Mouse (Mus musculus) CH12.LX (cell line): ENCODE data around the gene Atg4b. TPM values are rescaled to one million over a fixed set of nuclear protein-coding genes. Genes with fewer than 3 reads are reported as not detected.

Experiments
- DNase-seq: peaks from one replicate; pipeline ENCODE4 v3.0.0-alpha.2; 2013; ENCODE audit errors: extremely low read depth
- H3K27ac ChIP-seq: 2 replicates; pipeline ENCODE4 v1.5.1; 2012; ENCODE audit warnings: low read depth, mild to moderate bottlenecking, control low read depth, moderate library complexity; ENCODE audit not compliant: insufficient read depth
- H3K27me3 ChIP-seq: replicated peaks from 2 replicates; pipeline ENCODE3; 2012; ENCODE audit warnings: inconsistent platforms
- H3K36me3 ChIP-seq, 2 experiments: replicated peaks in 1 of 2; 2 replicates each; pipeline versions ENCODE3 to v1.6.1; 2012; ENCODE audit warnings: inconsistent platforms in 1 of 2, low read length in 1 of 2, mild to moderate bottlenecking in 1 of 2, mixed read lengths in 1 of 2, moderate library complexity in 1 of 2; ENCODE audit not compliant: control insufficient read depth in 1 of 2, insufficient read depth in 1 of 2
- H3K4me1 ChIP-seq, 2 experiments: 2 replicates each; pipeline ENCODE4 v1.6.1; 2012; ENCODE audit warnings: inconsistent platforms in 1 of 2, moderate library complexity in 1 of 2; ENCODE audit not compliant: insufficient read depth in 2 of 2, control insufficient read depth in 1 of 2
- H3K4me2 ChIP-seq: 2 replicates; pipeline ENCODE4 v1.6.1; 2012; ENCODE audit warnings: low read depth, mild to moderate bottlenecking, control low read depth; ENCODE audit not compliant: poor library complexity, insufficient read depth, severe bottlenecking
- H3K4me3 ChIP-seq, 3 experiments: fragments of 150-350 bp in 1 of 3; sonication (generic) in 1 of 3; replicated peaks in 1 of 3; 2 replicates each; pipeline versions ENCODE3 to v1.5.1; 2011 to 2012; ENCODE audit warnings: low read depth in 2 of 3, low read length in 2 of 3, mild to moderate bottlenecking in 2 of 3, moderate library complexity in 2 of 3, control low read depth in 1 of 3, improper control_type of control experiment in 1 of 3, inconsistent platforms in 1 of 3, mixed read lengths in 1 of 3; ENCODE audit not compliant: poor library complexity in 1 of 3
- H3K79me2 ChIP-seq: replicated peaks from 2 replicates; pipeline ENCODE4 v1.6.1; 2012; ENCODE audit warnings: mild to moderate bottlenecking, moderate library complexity; ENCODE audit not compliant: control insufficient read depth, poor library complexity, insufficient read depth, severe bottlenecking; ENCODE audit errors: extremely low read depth
- H3K9ac ChIP-seq: 2 replicates; pipeline ENCODE4 v1.6.1; 2012; ENCODE audit warnings: low read depth, mild to moderate bottlenecking, control low read depth, moderate library complexity; ENCODE audit not compliant: insufficient read depth
- H3K9me3 ChIP-seq: replicated peaks from 2 replicates; pipeline ENCODE3; 2012; ENCODE audit warnings: low read length, inconsistent platforms, mixed read lengths
- E2F4 ChIP-seq: IDR thresholded peaks from 2 replicates; pipeline ENCODE4 v1.6.1; 2011; ENCODE audit warnings: low read depth, low read length, improper control_type of control experiment; ENCODE audit not compliant: insufficient replicate concordance
- ELF1 ChIP-seq: IDR thresholded peaks from 2 replicates; pipeline ENCODE4 v1.6.1; 2014; ENCODE audit warnings: low read depth, mild to moderate bottlenecking, inconsistent platforms, low read length, improper control_type of control experiment
- GABPA ChIP-seq: IDR thresholded peaks from 2 replicates; pipeline ENCODE4 v1.6.1; 2012; ENCODE audit warnings: low read depth, low read length, improper control_type of control experiment, inconsistent platforms; ENCODE audit not compliant: insufficient replicate concordance
- HCFC1 ChIP-seq: IDR thresholded peaks from 2 replicates; pipeline ENCODE4 v1.6.1; 2012; ENCODE audit warnings: low read depth, mild to moderate bottlenecking, inconsistent platforms, low read length, improper control_type of control experiment
- IRF4 ChIP-seq: IDR thresholded peaks from 2 replicates; pipeline ENCODE4 v1.6.1; 2014; ENCODE audit warnings: low read depth, mild to moderate bottlenecking, inconsistent platforms, low read length, improper control_type of control experiment
- JUN ChIP-seq: IDR thresholded peaks from 2 replicates; pipeline ENCODE4 v1.6.1; 2011; ENCODE audit warnings: low read depth, mild to moderate bottlenecking, low read length, improper control_type of control experiment, moderate library complexity; ENCODE audit not compliant: insufficient read depth
- KAT2A ChIP-seq: IDR thresholded peaks from 2 replicates; pipeline ENCODE4 v1.6.1; 2012; ENCODE audit warnings: low read length, improper control_type of control experiment, inconsistent platforms; ENCODE audit not compliant: insufficient replicate concordance
- MAFK ChIP-seq: IDR thresholded peaks from 2 replicates; pipeline ENCODE4 v1.6.1; 2011; ENCODE audit warnings: low read length, improper control_type of control experiment; ENCODE audit not compliant: insufficient replicate concordance
- MAX ChIP-seq: IDR thresholded peaks from 2 replicates; pipeline ENCODE4 v1.6.1; 2011; ENCODE audit warnings: low read length, improper control_type of control experiment
- MEF2A ChIP-seq: IDR thresholded peaks from 2 replicates; pipeline ENCODE4 v1.6.1; 2014; ENCODE audit warnings: low read depth, mild to moderate bottlenecking, inconsistent platforms, low read length, improper control_type of control experiment, borderline replicate concordance
- MXI1 ChIP-seq: IDR thresholded peaks from 2 replicates; pipeline ENCODE4 v1.6.1; 2011; ENCODE audit warnings: mild to moderate bottlenecking, low read depth, low read length, improper control_type of control experiment
- NELFE ChIP-seq: IDR thresholded peaks from 2 replicates; pipeline ENCODE4 v1.6.1; 2011; ENCODE audit warnings: low read depth, low read length, improper control_type of control experiment
- PAX5 ChIP-seq: IDR thresholded peaks from 2 replicates; pipeline ENCODE4 v1.6.1; 2012; ENCODE audit warnings: low read length, inconsistent platforms, mixed read lengths
- RCOR1 ChIP-seq: conservative IDR thresholded peaks from 2 replicates; pipeline ENCODE4 v1.6.1; 2012; ENCODE audit warnings: low read depth, mild to moderate bottlenecking, inconsistent platforms, low read length, improper control_type of control experiment
- TBP ChIP-seq: conservative IDR thresholded peaks from 2 replicates; pipeline ENCODE4 v1.6.1; 2011; ENCODE audit warnings: low read depth, low read length, improper control_type of control experiment
- TCF12 ChIP-seq: IDR thresholded peaks from 2 replicates; pipeline ENCODE4 v1.6.1; 2014; ENCODE audit warnings: low read depth, mild to moderate bottlenecking, inconsistent platforms, low read length, improper control_type of control experiment
- UBTF ChIP-seq: IDR thresholded peaks from 2 replicates; pipeline ENCODE4 v1.6.1; 2012; ENCODE audit warnings: low read depth, mild to moderate bottlenecking, inconsistent platforms, low read length, improper control_type of control experiment, moderate library complexity
- USF1 ChIP-seq: IDR thresholded peaks from 2 replicates; pipeline ENCODE4 v1.6.1; 2014; ENCODE audit warnings: low read depth, mild to moderate bottlenecking, inconsistent platforms, low read length, improper control_type of control experiment
- USF2 ChIP-seq: conservative IDR thresholded peaks from 2 replicates; pipeline ENCODE4 v1.6.1; 2011; ENCODE audit warnings: low read depth, low read length, improper control_type of control experiment
- ZC3H11A ChIP-seq: IDR thresholded peaks from 2 replicates; pipeline ENCODE4 v1.6.1; 2012; ENCODE audit warnings: low read depth, mild to moderate bottlenecking, inconsistent platforms, low read length, improper control_type of control experiment
- ZKSCAN1 ChIP-seq: IDR thresholded peaks from 2 replicates; pipeline ENCODE4 v1.6.1; 2012; ENCODE audit warnings: low read depth, inconsistent platforms, low read length, improper control_type of control experiment, borderline replicate concordance
- ZMIZ1 ChIP-seq: IDR thresholded peaks from 2 replicates; pipeline ENCODE4 v1.6.1; 2012; ENCODE audit warnings: low read depth, mild to moderate bottlenecking, inconsistent platforms, low read length, improper control_type of control experiment
- dilution Hi-C: fragments of 300-500 bp; cut with MboI; formaldehyde crosslinking; loops from 2 replicates; pipeline ENCODE4 v1.14.3; 2020; ENCODE audit warnings: low sequenced_read_pairs; ENCODE audit not compliant: extremely low pct_unique_long_range_greater_than_20kb, extremely low pct_ligation_motif_present
- in situ Hi-C: fragments of 300-500 bp; cut with MboI; formaldehyde crosslinking; loops from 3 replicates; pipeline ENCODE4 v1.14.3; 2019; ENCODE audit warnings: low sequenced_read_pairs, low pct_ligation_motif_present, low pct_unique_long_range_greater_than_20kb, mixed read lengths
- polyA plus RNA-seq: library from polyadenylated mRNA; unstranded; fragments of >175 nt; gene quantifications from 2 replicates; pipeline ENCODE4 v1.2.1, GENCODE M21; 2012; ENCODE audit warnings: low read depth; ENCODE audit not compliant: insufficient read length
- total RNA-seq, 2 experiments: library from RNA; depleted of rRNA; stranded (reverse); fragments of 300-350 nt in 1 of 2; fragments of >200 nt in 1 of 2; gene quantifications; 2 replicates each; pipeline ENCODE4 v1.2.3; 2012 to 2014

Gene Atg4b
- total and polyA plus RNA-seq, 3 experiments, result 20.1 to 55.1 (median 21.4) TPM

DNA sequence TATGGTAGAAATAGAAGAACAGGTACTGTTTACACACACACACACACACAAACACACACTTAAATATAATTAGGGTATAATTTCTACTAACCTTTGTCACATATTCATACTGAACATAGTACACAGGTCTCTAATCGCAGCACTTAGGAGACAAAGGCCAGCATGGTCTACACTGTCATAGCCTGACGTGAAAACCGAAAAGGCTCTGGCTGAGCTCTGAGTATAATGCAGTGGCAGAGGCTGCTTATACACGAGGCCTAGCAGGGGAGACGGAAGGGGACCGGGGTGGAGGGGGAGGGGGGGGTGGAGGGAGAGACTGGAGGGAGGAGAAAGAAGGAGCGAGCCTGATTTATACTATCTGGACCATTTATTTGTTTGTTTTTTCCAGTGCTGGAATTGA, 29.7 kb upstream of the Atg4b start:
- H3K79me2 ChIP-seq, result no peaks in the 10 kb centered on the region
- no peak for DNase-seq
- no peak overlapping the region for H3K9ac ChIP-seq
- no peaks in the 10 kb centered on the region for H3K9me3 ChIP-seq
- peaks cover 47 to 85% of the 10 kb centered on the region in 2 experiments for H3K36me3 ChIP-seq
- H3K4me3 ChIP-seq, result no peak overlapping the region
- in situ Hi-C loops, result loop anchor here (25.0 kb wide), 1 partner anchor 534 kb away; no protein-coding TSS in a partner anchor
- H3K27me3 ChIP-seq, result no peaks in the 10 kb centered on the region
- no peak overlapping the region for H3K27ac ChIP-seq
- dilution Hi-C loops, result no loop called here
- TF ChIP-seq TCF12, result no peak
- no peak for TF ChIP-seq HCFC1
- no peak for TF ChIP-seq MAFK
- TF ChIP-seq ZMIZ1, result no peak
- no peak for TF ChIP-seq ZC3H11A
- no peak for TF ChIP-seq TBP
- no peak for TF ChIP-seq GABPA
- no peak for TF ChIP-seq MAX
- H3K4me2 ChIP-seq, result no peak overlapping the region
- peaks cover 0 to 4% of the 10 kb centered on the region in 2 experiments; a peak in 1 of 4 replicates for H3K4me1 ChIP-seq

DNA sequence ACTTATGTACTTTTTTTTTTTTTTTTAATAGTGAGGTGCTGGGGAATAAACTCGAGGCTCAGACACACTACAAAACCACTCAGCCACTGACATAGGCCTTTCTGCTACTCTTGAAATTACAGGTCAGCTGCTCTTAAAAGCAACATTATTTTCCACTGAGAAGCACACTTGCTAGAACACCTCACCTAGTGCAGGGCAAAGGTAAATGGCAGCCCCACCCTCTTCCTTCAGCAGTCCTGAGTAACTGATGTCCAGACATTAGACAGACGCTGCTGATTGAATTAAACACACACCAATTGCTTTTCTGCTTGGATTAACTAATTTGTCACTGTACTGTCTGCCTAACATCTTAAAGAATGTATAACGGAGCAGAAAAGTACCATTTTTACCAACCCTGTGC, 26.7 kb upstream of the Atg4b start:
- Histone ChIP-seq H3K36me3 (peaks cover 32 to 85% of the 10 kb centered on the region in 2 experiments), H3K9ac (no peak overlapping the region), H3K9me3 (no peaks in the 10 kb centered on the region), H3K27ac (no peak overlapping the region), H3K4me3 (no peak overlapping the region), H3K4me1 (peaks cover 0 to 8% of the 10 kb centered on the region in 2 experiments; a peak in 2 of 4 replicates), H3K79me2 (no peaks in the 10 kb centered on the region), H3K4me2 (no peak overlapping the region), H3K27me3 (no peaks in the 10 kb centered on the region)
- no peak for DNase-seq
- in situ Hi-C loops, result loop anchor here (25.0 kb wide), 1 partner anchor 537 kb away; no protein-coding TSS in a partner anchor
- TF ChIP-seq JUN (no peak), ELF1 (no peak), E2F4 (no peak), USF2 (no peak), IRF4 (no peak), HCFC1 (no peak), RCOR1 (no peak), TBP (no peak), ZMIZ1 (no peak), GABPA (no peak), TCF12 (no peak), UBTF (no peak), KAT2A (no peak), NELFE (no peak), PAX5 (no peak), ZKSCAN1 (no peak), USF1 (no peak), MXI1 (no peak), MEF2A (no peak)
- dilution Hi-C loops, result no loop called here
